In genomic region chr10:88708671-88709523, GRCm38 (mm10) we compare ENCODE assay signal across 11 mouse cellular contexts. TPM values are rescaled to one million over a fixed set of nuclear protein-coding genes. Genes with fewer than 3 reads are reported as not detected.
A peak's percentile ranks its signal among the peaks of the same experiment; 100 is the strongest.
DNase-seq lines count a peak whose midpoint lies in the region; ATAC-seq and TF ChIP-seq lines count a peak whose summit lies in the region.
"Had no signal": no experiment of that assay in that cellular context is flagged by ENCODE, and none has a peak within 500 bp of the region (broad histone marks: within the 10 kb centered on the region; RNA-seq: fewer than 3 reads in every experiment).

No protein-coding gene starts in this region.

- peak; percentile 27 for DNase-seq in hindbrain, embryonic 14.5 days (ENCODE audit: low spot score)
- peak; percentile 91 for DNase-seq in CH12.LX (ENCODE audit: extremely low read depth)
- peak; percentile 49 for DNase-seq in embryo, embryonic 10.5 days (ENCODE audit: low spot score)
- DNase-seq in cerebellum, postnatal 4 days (ENCODE audit: low spot score in 2 of 2): no peak
- no peak for DNase-seq in stomach, postnatal 0 days (ENCODE audit: low spot score)
- DNase-seq: adrenal gland, postnatal 25 days had no signal

- no peak for TF ChIP-seq RAD21 in CH12.LX (IDR thresholded peaks at IDR 0.05; ENCODE audit: low read depth, low read length)

- H3K9me3 ChIP-seq in hindbrain, embryonic 14.5 days (ENCODE audit: control insufficient read depth, low read length): no peaks in the 10 kb centered on the region
- no peaks in the 10 kb centered on the region for H3K9me3 ChIP-seq in hindbrain, embryonic 13.5 days
- peaks cover 4% of the 10 kb centered on the region for H3K9me3 ChIP-seq in CH12.LX (replicated peaks; ENCODE audit: low read length)
- no peaks in the 10 kb centered on the region for H3K9me3 ChIP-seq in intestine, embryonic 16.5 days (ENCODE audit: control insufficient read depth, low read length)
- H3K9me3 ChIP-seq in stomach, postnatal 0 days (ENCODE audit: control insufficient read depth, low read length): no peaks in the 10 kb centered on the region
- H3K9me3 ChIP-seq: heart, embryonic 13.5 days had no signal

- no peaks in the 10 kb centered on the region for H3K27me3 ChIP-seq in hindbrain, embryonic 14.5 days (ENCODE audit: control insufficient read depth, insufficient read depth, low read length)
- H3K27me3 ChIP-seq in hindbrain, embryonic 13.5 days: no peaks in the 10 kb centered on the region
- H3K27me3 ChIP-seq in CH12.LX (replicated peaks): no peaks in the 10 kb centered on the region
- H3K27me3 ChIP-seq in intestine, embryonic 16.5 days (replicated peaks; ENCODE audit: control insufficient read depth, insufficient read depth, low read length): no peaks in the 10 kb centered on the region
- no peaks in the 10 kb centered on the region for H3K27me3 ChIP-seq in stomach, postnatal 0 days (ENCODE audit: control insufficient read depth, insufficient read depth, low read length)
- H3K27me3 ChIP-seq: heart, embryonic 13.5 days had no signal

- H3K36me3 ChIP-seq in hindbrain, embryonic 14.5 days (replicated peaks; ENCODE audit: control insufficient read depth, insufficient read depth): no peaks in the 10 kb centered on the region
- no peaks in the 10 kb centered on the region for H3K36me3 ChIP-seq in hindbrain, embryonic 13.5 days
- H3K36me3 ChIP-seq in CH12.LX (replicated peaks in 1 of 2; ENCODE audit: control insufficient read depth in 1 of 2, insufficient read depth in 1 of 2, low read length in 1 of 2): no peaks in the 10 kb centered on the region
- H3K36me3 ChIP-seq in macrophage (ENCODE audit: inconsistent target): no peaks in the 10 kb centered on the region
- no peaks in the 10 kb centered on the region for H3K36me3 ChIP-seq in intestine, embryonic 16.5 days (ENCODE audit: control insufficient read depth, insufficient read depth, low read length)
- H3K36me3 ChIP-seq in stomach, postnatal 0 days (ENCODE audit: control insufficient read depth, insufficient read depth, low read length): no peaks in the 10 kb centered on the region
- H3K36me3 ChIP-seq: heart, embryonic 13.5 days had no signal

- dilution Hi-C loops in CH12.LX (cut with MboI; ENCODE audit: extremely low pct_ligation_motif_present, extremely low pct_unique_long_range_greater_than_20kb, low sequenced_read_pairs): no loop called here

- in situ Hi-C loops in CH12.LX (cut with MboI; ENCODE audit: low pct_ligation_motif_present, low pct_unique_long_range_greater_than_20kb, low sequenced_read_pairs): no loop called here

- no peak for TF ChIP-seq POLR2A in CH12.LX (IDR thresholded peaks at IDR 0.05; ENCODE audit: low read depth, low read length)

- H3K4me3 ChIP-seq in hindbrain, embryonic 14.5 days (replicated peaks; ENCODE audit: low read length): no peak overlapping the region
- no peak overlapping the region for H3K4me3 ChIP-seq in hindbrain, embryonic 13.5 days
- H3K4me3 ChIP-seq in CH12.LX (replicated peaks in 1 of 3; ENCODE audit: low read depth in 2 of 3, low read length in 2 of 3, poor library complexity in 1 of 3) (no peak overlapping the region), macrophage (ENCODE audit: inconsistent target) (no peak overlapping the region)
- no peak overlapping the region for H3K4me3 ChIP-seq in intestine, embryonic 16.5 days (ENCODE audit: low read length)
- no peak overlapping the region for H3K4me3 ChIP-seq in stomach, postnatal 0 days (ENCODE audit: low read depth, low read length)
- H3K4me3 ChIP-seq: heart, embryonic 13.5 days had no signal

- no peaks in the 10 kb centered on the region for H3K79me2 ChIP-seq in CH12.LX (replicated peaks; ENCODE audit: control insufficient read depth, extremely low read depth, insufficient read depth, poor library complexity, severe bottlenecking)
- H3K79me2 ChIP-seq in macrophage (ENCODE audit: inconsistent target): no peaks in the 10 kb centered on the region

- no peak for ATAC-seq in hindbrain, embryonic 14.5 days (ENCODE audit: low FRiP score)
- ATAC-seq in hindbrain, embryonic 13.5 days (ENCODE audit: low FRiP score): no peak
- no peak for ATAC-seq in intestine, embryonic 16.5 days
- no peak for ATAC-seq in stomach, postnatal 0 days (ENCODE audit: low FRiP score, low TSS enrichment)

- no peak overlapping the region for H3K9ac ChIP-seq in hindbrain, embryonic 14.5 days
- no peak overlapping the region for H3K9ac ChIP-seq in hindbrain, embryonic 13.5 days
- H3K9ac ChIP-seq in CH12.LX (ENCODE audit: insufficient read depth, low read depth): 0 out of 2 replicates have a peak overlapping the region, but pooled peaks have one; percentile 29
- no peak overlapping the region for H3K9ac ChIP-seq in intestine, embryonic 16.5 days (ENCODE audit: low read depth, low read length)
- no peak overlapping the region for H3K9ac ChIP-seq in stomach, postnatal 0 days (ENCODE audit: low read length)
- H3K9ac ChIP-seq: heart, embryonic 13.5 days had no signal

- WGBS in hindbrain, embryonic 14.5 days: 60% methylated on average over 10 of the region's 10 CpGs
- 59% methylated on average over 10 of the region's 10 CpGs for WGBS in hindbrain, embryonic 13.5 days
- 39% methylated on average over 9 of the region's 10 CpGs for WGBS in macrophage (ENCODE audit: missing documents)
- WGBS in intestine, embryonic 16.5 days: 54% methylated on average over 10 of the region's 10 CpGs
- WGBS in stomach, postnatal 0 days: 49% methylated on average over 10 of the region's 10 CpGs

- no peak for TF ChIP-seq CTCF in CH12.LX (conservative IDR thresholded peaks at IDR 0.05 in 1 of 2, IDR thresholded peaks at IDR 0.05 in 1 of 2; ENCODE audit: low read depth in 2 of 2, low read length in 2 of 2)
- no peak for TF ChIP-seq CTCF in stomach, postnatal 0 days (IDR thresholded peaks at IDR 0.05; ENCODE audit: low read depth)

- H3K4me2 ChIP-seq in hindbrain, embryonic 14.5 days (replicated peaks): no peak overlapping the region
- H3K4me2 ChIP-seq in hindbrain, embryonic 13.5 days: no peak overlapping the region
- H3K4me2 ChIP-seq in CH12.LX (ENCODE audit: insufficient read depth, low read depth, poor library complexity, severe bottlenecking): peak overlapping the region; percentile 85
- H3K4me2 ChIP-seq in intestine, embryonic 16.5 days (ENCODE audit: low read depth, low read length): no peak overlapping the region
- H3K4me2 ChIP-seq in stomach, postnatal 0 days (replicated peaks; ENCODE audit: low read depth): no peak overlapping the region
- H3K4me2 ChIP-seq: heart, embryonic 13.5 days had no signal

- TF ChIP-seq EP300 in CH12.LX (IDR thresholded peaks at IDR 0.05; ENCODE audit: low read length): peak; percentile 28; the same call in 1 of the 2 replicates
- no peak for TF ChIP-seq EP300 in stomach, postnatal 0 days (optimal IDR thresholded peaks at IDR 0.05)

- H3K4me1 ChIP-seq in hindbrain, embryonic 14.5 days (replicated peaks; ENCODE audit: control insufficient read depth, insufficient read depth, low read length): no peaks in the 10 kb centered on the region
- no peaks in the 10 kb centered on the region for H3K4me1 ChIP-seq in hindbrain, embryonic 13.5 days (replicated peaks)
- H3K4me1 ChIP-seq in CH12.LX (ENCODE audit: control insufficient read depth in 1 of 2, insufficient read depth in 2 of 2): peaks cover 8 to 37% of the 10 kb centered on the region in 2 experiments
- no peaks in the 10 kb centered on the region for H3K4me1 ChIP-seq in intestine, embryonic 16.5 days (ENCODE audit: control insufficient read depth, insufficient read depth, low read length)
- no peaks in the 10 kb centered on the region for H3K4me1 ChIP-seq in stomach, postnatal 0 days (replicated peaks; ENCODE audit: control insufficient read depth, insufficient read depth)
- H3K4me1 ChIP-seq: heart, embryonic 13.5 days had no signal

- no peak overlapping the region for H3K27ac ChIP-seq in hindbrain, embryonic 14.5 days
- H3K27ac ChIP-seq in hindbrain, embryonic 13.5 days: no peak overlapping the region
- no peak overlapping the region for H3K27ac ChIP-seq in CH12.LX (ENCODE audit: insufficient read depth, low read depth)
- H3K27ac ChIP-seq in macrophage: 0 out of 2 replicates have a peak overlapping the region, but pooled peaks have one; percentile 1
- no peak overlapping the region for H3K27ac ChIP-seq in intestine, embryonic 16.5 days (ENCODE audit: low read length)
- H3K27ac ChIP-seq in stomach, postnatal 0 days (replicated peaks): no peak overlapping the region
- H3K27ac ChIP-seq: heart, embryonic 13.5 days had no signal

TF ChIP-seq in CH12.LX, 34 proteins besides CTCF, POLR2A, EP300 and RAD21 (continues in another document):
- TF ChIP-seq MAFK (IDR thresholded peaks at IDR 0.05; ENCODE audit: insufficient replicate concordance, low read length) (peak; percentile 98), PAX5 (IDR thresholded peaks at IDR 0.05; ENCODE audit: low read length) (no peak)

RNA-seq across cellular contexts. Expression of gene Arl1, which starts 21.8 kb away (rescaled TPM):
- 153 and 166 TPM in 2 replicates for polyA plus RNA-seq in hindbrain, embryonic 14.5 days (2014; fragmentation: Nextera tagmentation; extraction: Ambion mirVana)
- 146 and 147 TPM in 2 replicates for polyA plus RNA-seq in hindbrain, embryonic 13.5 days (2015; fragmentation: Nextera tagmentation; extraction: Ambion mirVana)
- total RNA-seq in CH12.LX (2012; rRNA removed) (48.9 and 55.9 TPM in 2 replicates), CH12.LX (2014; rRNA removed) (143 and 156 TPM in 2 replicates)
- polyA plus RNA-seq in CH12.LX (2012; ENCODE audit: insufficient read length, low read depth) (84.4 and 94.0 TPM in 2 replicates), macrophage (2018) (107 to 119 TPM (median 109 TPM) in 3 replicates)
- total RNA-seq in macrophage (2018; cell fraction: chromatin; rRNA removed): 10 to 100 TPM in 13 of 26 experiments, 1 to 10 TPM in 13; 2.9 to 28.4 (median 10.9) TPM
- 100 to 1,000 TPM in 11 of 26 experiments, 10 to 100 TPM in 15; 80.3 to 114 (median 97.3) TPM for total RNA-seq in macrophage (2018; cell fraction: cytosol; rRNA removed)
- 10 to 100 TPM; 14.6 to 59.3 (median 30.5) TPM for total RNA-seq in macrophage (2018; cell fraction: nucleus; rRNA removed)
- polyA plus RNA-seq in intestine, embryonic 16.5 days (2015; fragmentation: Nextera tagmentation; extraction: Ambion mirVana): 185 and 192 TPM in 2 replicates
- 176 and 183 TPM in 2 replicates for polyA plus RNA-seq in stomach, postnatal 0 days (2015; fragmentation: Nextera tagmentation; extraction: Ambion mirVana)

RNA-seq across cellular contexts. Expression of gene Spic, which starts 24.1 kb away (rescaled TPM):
- 0.17 TPM in 1 of 2 replicates, not detected in the other for polyA plus RNA-seq in hindbrain, embryonic 14.5 days (2014; fragmentation: Nextera tagmentation; extraction: Ambion mirVana)
- 0.09 TPM in 1 of 2 replicates, not detected in the other for polyA plus RNA-seq in hindbrain, embryonic 13.5 days (2015; fragmentation: Nextera tagmentation; extraction: Ambion mirVana)
- total RNA-seq in CH12.LX (2012; rRNA removed) (0.08 and 0.13 TPM in 2 replicates), CH12.LX (2014; rRNA removed) (0.97 and 1.2 TPM in 2 replicates)
- polyA plus RNA-seq in CH12.LX (2012; ENCODE audit: insufficient read length, low read depth) (1.1 and 1.3 TPM in 2 replicates), macrophage (2018) (3.8 to 31.2 TPM (median 11.1 TPM) in 3 replicates)
- total RNA-seq in macrophage (2018; cell fraction: chromatin; rRNA removed): 10 to 100 TPM in 23 of 26 experiments, 1 to 10 TPM in 3; 6.5 to 50.5 (median 17.6) TPM
- 10 to 100 TPM in 22 of 26 experiments, 1 to 10 TPM in 4; 7.6 to 43.5 (median 15.4) TPM for total RNA-seq in macrophage (2018; cell fraction: cytosol; rRNA removed)
- 10 to 100 TPM in 25 of 26 experiments, 1 to 10 TPM in 1; 7.8 to 44.7 (median 20.0) TPM for total RNA-seq in macrophage (2018; cell fraction: nucleus; rRNA removed)
- 0.56 and 2.1 TPM in 2 replicates for polyA plus RNA-seq in intestine, embryonic 16.5 days (2015; fragmentation: Nextera tagmentation; extraction: Ambion mirVana)
- 0.62 and 1.4 TPM in 2 replicates for polyA plus RNA-seq in stomach, postnatal 0 days (2015; fragmentation: Nextera tagmentation; extraction: Ambion mirVana)
- polyA plus RNA-seq: limb, embryonic 11.5 days had no signal

Comparison
In these comparisons a context has a peak if more than half of its experiments do, and no peak if none do; other contexts are left out.
1. DNase-seq: peak in hindbrain, embryonic 14.5 days (single experiment), CH12.LX (single experiment) and embryo, embryonic 10.5 days (single experiment); none in cerebellum, postnatal 4 days (0 of 2) and stomach, postnatal 0 days (single experiment).